Mouse (Mus musculus): Measurements from ENCODE around the gene Krt80.

- TF ChIP-seq CTCF (IDR thresholded peaks at IDR 0.05): no peak
- TF ChIP-seq EP300 (IDR thresholded peaks at IDR 0.05): no peak
These were observed 40.9 kb downstream of the Krt80 start for GRCm38 (mm10) chr15:101328876-101329563.

All from lung, postnatal 0 days (tissue).